Mouse (Mus musculus) liver, adult 2 months (tissue): ENCODE results near the gene Mdh2.

Source experiments
- CTCF ChIP-seq: fragments of 200-500 bp; IDR thresholded peaks from 2 replicates; pipeline ENCODE4 v1.5.1; 2011; ENCODE audit warnings: low read depth, low read length, control low read depth
- POLR2A ChIP-seq: fragments of 200-500 bp; IDR thresholded peaks from 2 replicates; pipeline ENCODE4 v1.6.1; 2011; ENCODE audit warnings: low read length, control low read depth; ENCODE audit not compliant: insufficient read depth; ENCODE audit errors: extremely low read depth

- TF ChIP-seq POLR2A (no peak), CTCF (no peak)
Observed at GRCm38 (mm10) chr5:135731322-135731721, 47.0 kb upstream of the Mdh2 start.
